Mouse (Mus musculus): ENCODE measurements around the gene Zswim7. TPM values are rescaled to one million over a fixed set of nuclear protein-coding genes. Genes with fewer than 3 reads are reported as not detected.

Gene Zswim7
- polyA plus RNA-seq, 1 experiment, result not detected

DNA sequence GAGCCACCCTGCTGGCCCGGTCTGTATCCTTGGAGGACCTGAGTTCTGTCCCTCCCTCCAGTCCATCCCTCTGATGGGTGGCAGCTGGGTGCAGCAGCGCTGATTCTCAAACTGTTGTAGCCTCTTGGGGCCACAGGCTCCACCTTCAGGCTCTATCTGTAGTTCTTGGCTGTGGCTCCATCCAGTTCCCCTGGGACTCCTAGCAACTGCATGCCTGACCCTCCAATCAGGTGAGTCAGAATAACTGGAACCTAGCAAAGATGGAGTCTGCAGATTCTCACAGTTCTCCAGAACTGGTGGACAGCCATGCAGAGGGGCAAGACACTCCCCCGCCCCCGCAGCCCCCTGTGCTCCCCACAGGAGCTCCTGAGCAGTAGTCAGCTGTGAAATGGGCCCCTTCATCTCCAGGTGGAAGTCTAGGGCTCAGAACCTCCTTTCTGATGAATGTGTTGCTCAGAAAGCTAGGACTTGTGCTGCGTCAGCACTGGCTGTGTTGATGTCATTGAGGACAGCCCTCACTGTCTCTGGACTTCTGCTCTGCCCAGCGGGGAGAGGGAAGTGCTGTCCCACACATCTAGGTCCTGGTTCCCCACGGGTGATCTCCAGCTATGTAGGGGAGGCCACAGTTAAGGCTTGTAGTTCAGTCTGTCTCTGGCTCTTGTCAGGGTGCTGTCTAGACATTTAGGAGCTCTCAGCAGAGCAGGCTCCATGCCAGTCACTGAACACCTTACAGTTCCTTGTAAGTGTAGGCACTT is 60.2 kb downstream of the Zswim7 start:
- Histone ChIP-seq H3K4me3 (ENCODE audit: insufficient read depth, low read depth, low read length) (no peak overlapping the region), H3K4me1 (ENCODE audit: control insufficient read depth, insufficient read depth, low read length) (no peaks in the 10 kb centered on the region), H3K27ac (ENCODE audit: insufficient read depth, low read depth, low read length) (no peak overlapping the region)
- 92% methylated on average over 7 of the region's 7 CpGs for WGBS
- no peak for TF ChIP-seq POLR2A (IDR thresholded peaks at IDR 0.05; ENCODE audit: insufficient read depth, low read depth, low read length)
- no peak for TF ChIP-seq CTCF (IDR thresholded peaks at IDR 0.05; ENCODE audit: insufficient read depth, low read depth, low read length)

DNA sequence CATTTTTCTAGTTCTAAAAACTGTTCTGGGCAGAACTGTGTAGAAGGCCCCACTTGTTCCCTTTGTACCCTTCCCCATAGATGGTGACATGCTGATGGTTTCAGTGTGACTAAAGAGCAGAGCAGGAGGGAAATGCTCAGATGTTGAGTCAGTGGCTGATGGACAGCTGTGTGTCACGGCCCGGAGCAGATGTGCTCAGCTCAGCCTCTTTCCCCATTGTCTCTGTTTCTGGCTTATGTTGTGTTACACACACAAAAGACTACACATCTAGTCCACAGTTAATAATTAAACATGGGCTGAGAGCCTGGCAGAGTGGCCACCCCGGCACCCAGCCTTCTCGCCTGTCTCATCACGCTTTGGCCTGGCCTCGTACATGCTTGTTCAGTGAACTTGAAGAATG is 63.4 kb downstream of the Zswim7 start:
- H3K4me1 ChIP-seq (ENCODE audit: control insufficient read depth, insufficient read depth, low read length), result no peaks in the 10 kb centered on the region
- no peak overlapping the region for H3K27ac ChIP-seq (ENCODE audit: insufficient read depth, low read depth, low read length)
- no peak overlapping the region for H3K4me3 ChIP-seq (ENCODE audit: insufficient read depth, low read depth, low read length)
- TF ChIP-seq CTCF (IDR thresholded peaks at IDR 0.05; ENCODE audit: insufficient read depth, low read depth, low read length), result no peak
- WGBS, result 64% methylated on average over 6 of the region's 6 CpGs

Other genes with a start within 250 kb of the Zswim7 start
- not detected in 2 replicates for gene Adora2b, start 32.4 kb downstream of the Zswim7 start, polyA plus RNA-seq (2012; ENCODE audit: insufficient read depth, insufficient read length, low replicate concordance, missing spikeins)
- not detected in 2 replicates for gene Ttc19, start 98 bp upstream of the Zswim7 start, polyA plus RNA-seq (2012; ENCODE audit: insufficient read depth, insufficient read length, low replicate concordance, missing spikeins)
- not detected in 2 replicates for gene Pigl, start 177.1 kb upstream of the Zswim7 start, polyA plus RNA-seq (2012; ENCODE audit: insufficient read depth, insufficient read length, low replicate concordance, missing spikeins)
- 538 TPM in 1 of 2 replicates, not detected in the other for gene Ncor1, start 177.2 kb upstream of the Zswim7 start, polyA plus RNA-seq (2012; ENCODE audit: insufficient read depth, insufficient read length, low replicate concordance, missing spikeins)